Mouse (Mus musculus): ENCODE data around the gene 1700067P10Rik. TPM values are rescaled to one million over a fixed set of nuclear protein-coding genes. Genes with fewer than 3 reads are reported as not detected.

Gene 1700067P10Rik
- polyA plus RNA-seq, 1 experiment from 2014 or later = not detected

GRCm38 (mm10) chr17:48090305-48090704 lies 1.2 kb downstream of the 1700067P10Rik start:
- ATAC-seq (replicated peaks; ENCODE audit: low FRiP score) (no peak), DNase-seq (ENCODE audit: low spot score) (no peak)

GRCm38 (mm10) chr17:48093286-48093817 lies 4.2 kb downstream of the 1700067P10Rik start:
- DNase-seq (ENCODE audit: low spot score) (no peak), ATAC-seq (replicated peaks; ENCODE audit: low FRiP score) (no peak)
- no peak overlapping the region for H3K4me3 ChIP-seq (ENCODE audit: low read depth, low read length)
- no peak overlapping the region for H3K9ac ChIP-seq (ENCODE audit: low read length)
- peaks cover 4% of the 10 kb centered on the region; the same call in 1 of the 2 replicates for H3K9me3 ChIP-seq (ENCODE audit: control insufficient read depth, low read length)
- 84% methylated on average over 5 of the region's 5 CpGs for WGBS
- no peak overlapping the region for H3K27ac ChIP-seq (ENCODE audit: low read depth, low read length)
- no peak overlapping the region for H3K4me2 ChIP-seq (ENCODE audit: low read depth, low read length, severe bottlenecking)
- no peaks in the 10 kb centered on the region for H3K36me3 ChIP-seq (ENCODE audit: control insufficient read depth, insufficient read depth, low read length)
- peaks cover 17% of the 10 kb centered on the region for H3K4me1 ChIP-seq (replicated peaks; ENCODE audit: control insufficient read depth, insufficient read depth, low read length)
- peaks cover 46% of the 10 kb centered on the region for H3K27me3 ChIP-seq (ENCODE audit: control insufficient read depth, insufficient read depth, low read length)

More at GRCm38 (mm10) chr17:48090305-48090704, 1.2 kb downstream of the 1700067P10Rik start:
- peaks cover 2% of the 10 kb centered on the region; the same call in 1 of the 2 replicates for H3K4me1 ChIP-seq (replicated peaks; ENCODE audit: control insufficient read depth, insufficient read depth, low read length)
- H3K9me3 ChIP-seq (ENCODE audit: control insufficient read depth, low read length) = peaks cover 4% of the 10 kb centered on the region; the same call in 1 of the 2 replicates
- 83% methylated on average over 12 of the region's 12 CpGs for WGBS
- no peak overlapping the region for H3K27ac ChIP-seq (ENCODE audit: low read depth, low read length)
- peaks cover 17% of the 10 kb centered on the region for H3K27me3 ChIP-seq (ENCODE audit: control insufficient read depth, insufficient read depth, low read length)
- no peaks in the 10 kb centered on the region for H3K36me3 ChIP-seq (ENCODE audit: control insufficient read depth, insufficient read depth, low read length)
- H3K4me3 ChIP-seq (ENCODE audit: low read depth, low read length) = no peak overlapping the region
- no peak overlapping the region for H3K9ac ChIP-seq (ENCODE audit: low read length)
- no peak overlapping the region for H3K4me2 ChIP-seq (ENCODE audit: low read depth, low read length, severe bottlenecking)

GRCm38 (mm10) chr17:48094820-48095680 lies 5.9 kb downstream of the 1700067P10Rik start:
- no peak for DNase-seq (ENCODE audit: low spot score)
- no peak overlapping the region for H3K27ac ChIP-seq (ENCODE audit: low read depth, low read length)
- H3K4me2 ChIP-seq (ENCODE audit: low read depth, low read length, severe bottlenecking) = no peak overlapping the region
- H3K9me3 ChIP-seq (ENCODE audit: control insufficient read depth, low read length) = peaks cover 4% of the 10 kb centered on the region; the same call in 1 of the 2 replicates
- H3K36me3 ChIP-seq (ENCODE audit: control insufficient read depth, insufficient read depth, low read length) = no peaks in the 10 kb centered on the region
- no peak overlapping the region for H3K9ac ChIP-seq (ENCODE audit: low read length)
- H3K4me1 ChIP-seq (replicated peaks; ENCODE audit: control insufficient read depth, insufficient read depth, low read length) = peaks cover 26% of the 10 kb centered on the region
- no peak overlapping the region for H3K4me3 ChIP-seq (ENCODE audit: low read depth, low read length)
- H3K27me3 ChIP-seq (ENCODE audit: control insufficient read depth, insufficient read depth, low read length) = peaks cover 62% of the 10 kb centered on the region
- ATAC-seq (replicated peaks; ENCODE audit: low FRiP score) = no peak
- 3% methylated on average over 20 of the region's 20 CpGs for WGBS

- H3K27me3 ChIP-seq (ENCODE audit: control insufficient read depth, insufficient read depth, low read length) = peaks cover 66% of the 10 kb centered on the region
- no peak overlapping the region for H3K27ac ChIP-seq (ENCODE audit: low read depth, low read length)
- peaks cover 26% of the 10 kb centered on the region for H3K4me1 ChIP-seq (replicated peaks; ENCODE audit: control insufficient read depth, insufficient read depth, low read length)
- H3K9ac ChIP-seq (ENCODE audit: low read length) = no peak overlapping the region
- peak overlapping the region; percentile 35 for H3K4me2 ChIP-seq (ENCODE audit: low read depth, low read length, severe bottlenecking)
- H3K9me3 ChIP-seq (ENCODE audit: control insufficient read depth, low read length) = peaks cover 4% of the 10 kb centered on the region; the same call in 1 of the 2 replicates
- WGBS = 1% methylated on average over 26 of the region's 26 CpGs
- peak overlapping the region; percentile 12; the same call in 1 of the 2 replicates for H3K4me3 ChIP-seq (ENCODE audit: low read depth, low read length)
- no peaks in the 10 kb centered on the region for H3K36me3 ChIP-seq (ENCODE audit: control insufficient read depth, insufficient read depth, low read length)
- ATAC-seq (replicated peaks; ENCODE audit: low FRiP score) (no peak), DNase-seq (ENCODE audit: low spot score) (peak; percentile 72)
Measured at GRCm38 (mm10) chr17:48095718-48096121, 6.6 kb downstream of the 1700067P10Rik start.

GRCm38 (mm10) chr17:48096321-48096720 lies 7.2 kb downstream of the 1700067P10Rik start:
- Histone ChIP-seq H3K27me3 (ENCODE audit: control insufficient read depth, insufficient read depth, low read length) (peaks cover 66% of the 10 kb centered on the region), H3K9ac (ENCODE audit: low read length) (no peak overlapping the region), H3K36me3 (ENCODE audit: control insufficient read depth, insufficient read depth, low read length) (no peaks in the 10 kb centered on the region), H3K4me3 (ENCODE audit: low read depth, low read length) (no peak overlapping the region), H3K27ac (ENCODE audit: low read depth, low read length) (no peak overlapping the region), H3K4me2 (ENCODE audit: low read depth, low read length, severe bottlenecking) (no peak overlapping the region; the same call in 1 of the 2 replicates), H3K4me1 (replicated peaks; ENCODE audit: control insufficient read depth, insufficient read depth, low read length) (peaks cover 26% of the 10 kb centered on the region), H3K9me3 (ENCODE audit: control insufficient read depth, low read length) (peaks cover 4% of the 10 kb centered on the region; the same call in 1 of the 2 replicates)
- ATAC-seq (replicated peaks; ENCODE audit: low FRiP score) (no peak), DNase-seq (ENCODE audit: low spot score) (peak; percentile 59)
- WGBS = under 1% methylated on average over 17 of the region's 17 CpGs

GRCm38 (mm10) chr17:48097011-48097742 lies 8.1 kb downstream of the 1700067P10Rik start:
- peak overlapping the region; percentile 52 for H3K4me2 ChIP-seq (ENCODE audit: low read depth, low read length, severe bottlenecking)
- H3K27ac ChIP-seq (ENCODE audit: low read depth, low read length) = no peak overlapping the region
- peak overlapping the region; percentile 35; the same call in 1 of the 2 replicates for H3K9ac ChIP-seq (ENCODE audit: low read length)
- peak; percentile 82 for DNase-seq (ENCODE audit: low spot score)
- WGBS = under 1% methylated on average over 39 of the region's 41 CpGs
- H3K4me3 ChIP-seq (ENCODE audit: low read depth, low read length) = peak overlapping the region; percentile 23
- peaks cover 66% of the 10 kb centered on the region for H3K27me3 ChIP-seq (ENCODE audit: control insufficient read depth, insufficient read depth, low read length)
- peak; percentile 28; the same call in 1 of the 2 replicates for ATAC-seq (replicated peaks; ENCODE audit: low FRiP score)
- no peaks in the 10 kb centered on the region for H3K36me3 ChIP-seq (ENCODE audit: control insufficient read depth, insufficient read depth, low read length)
- peaks cover 26% of the 10 kb centered on the region for H3K4me1 ChIP-seq (replicated peaks; ENCODE audit: control insufficient read depth, insufficient read depth, low read length)
- H3K9me3 ChIP-seq (ENCODE audit: control insufficient read depth, low read length) = peaks cover 4% of the 10 kb centered on the region; the same call in 1 of the 2 replicates

GRCm38 (mm10) chr17:48097743-48098527 lies 8.8 kb downstream of the 1700067P10Rik start:
- peaks cover 26% of the 10 kb centered on the region for H3K4me1 ChIP-seq (replicated peaks; ENCODE audit: control insufficient read depth, insufficient read depth, low read length)
- H3K4me3 ChIP-seq (ENCODE audit: low read depth, low read length) = peak overlapping the region; percentile 23
- H3K9me3 ChIP-seq (ENCODE audit: control insufficient read depth, low read length) = peaks cover 4% of the 10 kb centered on the region; the same call in 1 of the 2 replicates
- H3K27ac ChIP-seq (ENCODE audit: low read depth, low read length) = no peak overlapping the region
- WGBS = under 1% methylated on average over 40 of the region's 43 CpGs
- no peak for ATAC-seq (replicated peaks; ENCODE audit: low FRiP score)
- no peaks in the 10 kb centered on the region for H3K36me3 ChIP-seq (ENCODE audit: control insufficient read depth, insufficient read depth, low read length)
- H3K27me3 ChIP-seq (ENCODE audit: control insufficient read depth, insufficient read depth, low read length) = peaks cover 66% of the 10 kb centered on the region
- peak; percentile 73 for DNase-seq (ENCODE audit: low spot score)
- H3K9ac ChIP-seq (ENCODE audit: low read length) = peak overlapping the region; percentile 35; the same call in 1 of the 2 replicates
- peak overlapping the region; percentile 52 for H3K4me2 ChIP-seq (ENCODE audit: low read depth, low read length, severe bottlenecking)

Data from forebrain, embryonic 11.5 days (tissue).